Mouse (Mus musculus) myocyte (in vitro differentiated cells): ENCODE data around the gene Ptprcap.

Source experiments
- CEBPB ChIP-seq: IDR thresholded peaks from 2 replicates; pipeline ENCODE4 v1.6.1; 2011; ENCODE audit warnings: mild to moderate bottlenecking, moderate library complexity; ENCODE audit not compliant: poor library complexity, insufficient read depth, severe bottlenecking
- E2F4 ChIP-seq: IDR thresholded peaks from one replicate; pipeline ENCODE4 v1.6.1; 2011; ENCODE audit warnings: mild to moderate bottlenecking, control low read depth, moderate library complexity; ENCODE audit not compliant: insufficient read depth
- MYOD1 ChIP-seq, 3 experiments: IDR thresholded peaks; one replicate each; pipeline ENCODE4 v1.6.1; 2011; ENCODE audit warnings: control low read depth in 2 of 3, low read depth in 2 of 3, mild to moderate bottlenecking in 2 of 3, moderate library complexity in 1 of 3; ENCODE audit not compliant: insufficient read length in 2 of 3, control insufficient read depth in 1 of 3
- POLR2A ChIP-seq: IDR thresholded peaks from one replicate; pipeline ENCODE4 v1.6.1; 2011; ENCODE audit warnings: low read depth, mild to moderate bottlenecking, control low read depth, moderate library complexity; ENCODE audit not compliant: insufficient read length
- POLR2AphosphoS2 ChIP-seq: IDR thresholded peaks from one replicate; pipeline ENCODE4 v1.6.1; 2011; ENCODE audit warnings: low read depth, control low read depth; ENCODE audit not compliant: insufficient read length
- TCF12 ChIP-seq: IDR thresholded peaks from one replicate; pipeline ENCODE4 v1.6.1; 2011; ENCODE audit warnings: mild to moderate bottlenecking, control low read depth; ENCODE audit not compliant: poor library complexity, insufficient read depth, severe bottlenecking
- TCF3 ChIP-seq: IDR thresholded peaks from one replicate; pipeline ENCODE4 v1.6.1; 2011; ENCODE audit warnings: low read depth, control low read depth; ENCODE audit not compliant: insufficient read length
- USF1 ChIP-seq: IDR thresholded peaks from one replicate; pipeline ENCODE4 v1.6.1; 2011; ENCODE audit warnings: low read depth, mild to moderate bottlenecking, control low read depth, moderate library complexity

GRCm38 (mm10) chr19:4169378-4169784 lies 16.0 kb downstream of the Ptprcap start:
- peak; percentile 86 for TF ChIP-seq POLR2A
- TF ChIP-seq E2F4, result no peak
- TF ChIP-seq TCF12, result no peak
- peak; percentile 96 for TF ChIP-seq POLR2AphosphoS2
- TF ChIP-seq USF1, result no peak
- TF ChIP-seq CEBPB, result no peak
- peak in 2 of 3 experiments; percentile 57 to 85 for TF ChIP-seq MYOD1 (IDR thresholded peaks at IDR 0.05; ENCODE audit: control insufficient read depth in 1 of 3, insufficient read length in 2 of 3, low read depth in 2 of 3)
- no peak for TF ChIP-seq TCF3
